Mouse (Mus musculus): Measurements from ENCODE around the gene Crybb1. TPM values are rescaled to one million over a fixed set of nuclear protein-coding genes. Genes with fewer than 3 reads are reported as not detected.

The Crybb1 gene
- total RNA-seq, 2 experiments from 2014 or later, result 2.0 to 3.0 TPM

DNA sequence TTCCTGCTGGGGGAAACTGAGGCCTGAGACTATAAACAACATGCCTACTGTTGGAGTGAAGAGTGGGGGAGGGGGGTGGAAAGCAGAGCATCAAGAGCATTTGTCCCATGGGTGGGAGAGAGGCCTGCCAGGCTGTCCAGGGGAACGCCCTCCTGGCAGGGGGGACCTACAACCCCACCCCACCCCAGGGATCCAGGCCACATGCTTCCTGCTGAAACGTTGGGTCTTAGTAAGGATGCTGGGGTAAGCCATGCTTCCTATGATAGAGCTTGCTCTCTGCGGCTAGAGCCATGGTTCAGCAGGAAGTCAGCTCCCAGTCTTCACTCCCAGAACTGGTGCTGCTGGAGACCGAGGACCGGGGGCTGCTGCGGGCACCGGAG is 28.6 kb downstream of the Crybb1 start:
- no peak for DNase-seq (ENCODE audit: low spot score in 2 of 2)

- DNase-seq (ENCODE audit: low spot score in 2 of 2), result no peak
Measured at GRCm38 (mm10) chr5:112285548-112286085, 30.0 kb downstream of the Crybb1 start.

- DNase-seq (ENCODE audit: low spot score in 2 of 2), result no peak
Measured at GRCm38 (mm10) chr5:112286608-112286983, 31.0 kb downstream of the Crybb1 start.

DNA sequence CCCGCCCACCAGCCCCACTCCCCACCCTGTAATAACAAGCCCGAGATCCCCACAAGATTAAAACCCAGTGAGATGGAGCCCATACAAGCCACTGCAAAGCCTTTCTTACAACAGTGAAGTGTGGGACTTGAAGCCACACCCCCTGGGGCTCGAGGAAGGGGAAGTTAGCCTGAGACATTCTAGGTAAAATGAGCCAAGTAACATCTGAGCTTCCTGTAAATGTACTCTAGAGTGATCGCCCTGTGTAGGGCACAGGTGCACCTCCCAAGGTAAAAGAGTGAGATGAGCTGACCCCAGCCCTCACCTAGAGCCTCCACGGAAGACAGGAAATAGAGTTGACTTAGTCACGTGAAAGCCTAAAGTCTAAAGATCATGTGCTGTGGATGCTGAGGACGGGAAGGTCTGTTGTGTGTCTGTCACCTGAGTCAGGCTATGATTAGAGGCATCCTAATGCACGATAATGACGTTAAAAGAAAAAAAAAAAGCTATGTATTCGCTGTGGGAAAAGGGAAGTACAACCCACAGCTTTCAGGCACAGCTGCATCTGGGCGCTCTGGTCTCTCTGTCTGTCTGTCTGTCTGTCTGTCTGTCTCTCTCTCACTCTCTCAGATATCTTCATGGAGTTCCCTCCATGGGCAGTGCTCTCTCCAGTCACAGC is 31.5 kb downstream of the Crybb1 start:
- no peak for DNase-seq (ENCODE audit: low spot score in 2 of 2)

DNA sequence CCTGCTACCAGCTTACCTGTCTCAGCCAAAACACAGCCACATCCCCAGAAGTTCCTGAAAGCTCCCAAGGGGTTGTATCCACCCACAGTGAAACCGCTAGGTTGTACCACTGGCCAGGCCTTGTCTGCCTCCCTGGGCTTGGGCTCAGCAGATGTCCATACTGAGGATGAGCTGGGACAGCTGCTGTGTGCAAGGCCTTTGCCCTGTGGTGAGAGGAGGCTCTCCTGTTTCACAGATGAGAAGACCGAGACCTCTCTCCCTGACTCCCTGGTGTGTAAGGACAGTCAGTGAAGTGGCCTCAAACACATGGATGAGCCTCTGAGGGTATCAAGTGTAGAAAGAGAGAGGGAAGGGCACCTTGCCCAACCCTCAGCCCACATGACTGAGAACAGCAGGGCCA is 32.0 kb downstream of the Crybb1 start:
- no peak for DNase-seq (ENCODE audit: low spot score in 2 of 2)

- DNase-seq (ENCODE audit: low spot score in 2 of 2), result no peak
Measured at GRCm38 (mm10) chr5:112288193-112289141, 32.9 kb downstream of the Crybb1 start.

DNA sequence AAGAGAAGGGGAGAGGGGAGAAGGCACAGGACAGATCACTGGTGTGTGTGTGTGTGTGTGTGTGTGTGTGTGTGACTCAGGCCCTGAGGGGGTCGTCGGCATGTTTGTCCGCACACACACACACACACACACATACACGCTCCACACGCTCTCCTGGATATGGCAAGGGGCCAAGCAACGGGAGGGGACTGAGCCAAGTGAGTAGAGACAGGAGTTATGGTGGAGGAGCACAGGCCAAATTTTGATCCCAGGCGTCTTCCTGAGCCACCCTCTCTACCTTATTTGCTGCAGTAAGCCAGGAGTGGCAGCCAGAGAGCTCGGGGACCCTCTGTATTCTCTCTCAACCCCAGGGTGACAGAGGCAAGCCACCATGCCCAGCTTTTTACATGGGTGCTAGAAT is 33.6 kb downstream of the Crybb1 start:
- DNase-seq (ENCODE audit: low spot score in 2 of 2), result no peak

GRCm38 (mm10) chr5:112289819-112290535 is 34.4 kb downstream of the Crybb1 start:
- DNase-seq (ENCODE audit: low spot score in 2 of 2), result no peak

- DNase-seq (ENCODE audit: low spot score in 2 of 2), result no peak
Measured at GRCm38 (mm10) chr5:112290536-112290880, 34.9 kb downstream of the Crybb1 start.

GRCm38 (mm10) chr5:112291866-112292265 is 36.3 kb downstream of the Crybb1 start:
- DNase-seq (ENCODE audit: low spot score in 2 of 2), result no peak

DNA sequence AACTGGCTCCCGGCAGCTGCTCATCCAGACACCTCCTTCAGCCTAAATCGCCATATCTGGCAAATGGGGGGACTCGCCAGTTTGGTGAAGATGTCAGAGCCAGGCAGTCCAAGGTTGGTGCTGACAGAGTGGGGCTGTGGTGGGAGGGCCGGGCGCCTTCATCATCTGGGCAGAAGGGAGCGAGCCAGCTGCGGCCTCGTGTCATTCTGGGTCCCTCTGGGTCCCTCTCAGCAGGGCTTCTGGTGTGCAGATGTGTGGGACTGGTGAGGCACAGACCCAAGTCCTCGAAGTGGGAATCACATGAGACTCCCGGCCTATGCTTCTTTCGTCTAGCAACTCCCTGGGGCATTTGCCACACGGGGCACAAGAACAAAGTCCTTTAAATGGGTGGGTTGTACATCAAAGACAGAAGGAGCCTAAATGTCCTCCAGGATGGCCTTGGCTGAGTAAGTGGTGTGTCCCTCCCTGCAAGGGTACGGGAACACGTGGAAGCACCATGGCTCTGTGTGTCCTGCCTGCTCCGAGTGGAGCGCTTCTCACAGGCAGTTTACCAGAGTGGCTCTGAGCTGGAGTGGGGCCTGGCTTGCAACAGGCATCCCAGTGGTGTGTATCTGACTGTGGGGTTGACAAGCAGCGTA is 36.8 kb downstream of the Crybb1 start:
- no peak for DNase-seq (ENCODE audit: low spot score in 2 of 2)

DNA sequence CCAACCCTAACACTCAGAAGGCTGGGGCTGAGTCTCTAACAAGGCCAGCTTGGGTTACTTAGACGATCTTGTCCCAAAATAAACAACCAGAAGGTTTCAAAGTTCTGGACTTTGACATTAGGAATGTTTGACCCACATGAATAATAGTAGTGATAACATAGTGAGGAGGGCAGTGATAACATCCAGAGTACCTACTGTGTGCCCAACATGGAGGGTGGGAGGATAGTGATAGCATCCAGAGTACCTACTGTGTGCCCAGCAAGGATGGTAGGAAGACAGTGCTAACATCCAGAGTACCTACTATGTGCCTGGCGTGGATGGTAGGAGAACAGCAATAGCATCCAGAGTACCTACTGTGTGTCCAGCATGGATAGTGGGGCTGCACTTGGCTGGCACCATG is 38.2 kb downstream of the Crybb1 start:
- DNase-seq (ENCODE audit: low spot score in 2 of 2), result no peak

DNA sequence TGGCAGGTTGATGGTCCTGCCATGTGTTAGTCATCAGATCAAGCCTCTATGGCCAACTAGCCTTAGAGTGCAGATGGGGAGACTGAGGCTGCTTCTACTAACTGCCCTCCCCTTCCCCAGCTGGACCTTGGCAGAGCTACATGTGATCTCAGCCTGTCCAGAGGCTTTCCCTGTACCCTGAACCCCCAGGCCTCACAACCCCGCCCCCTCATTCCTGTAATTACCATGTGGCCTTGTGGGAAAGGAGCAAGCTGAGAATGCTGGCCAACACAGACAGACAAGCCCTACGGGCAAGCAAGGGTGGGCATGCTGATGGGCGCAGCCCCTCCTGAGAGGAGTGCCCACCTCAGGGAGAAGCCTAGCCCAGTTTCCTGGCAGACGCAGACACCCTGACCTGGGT is 39.1 kb downstream of the Crybb1 start:
- no peak for DNase-seq (ENCODE audit: low spot score in 2 of 2)

- no peak for DNase-seq (ENCODE audit: low spot score in 2 of 2)
Measured at GRCm38 (mm10) chr5:112295162-112295561, 39.5 kb downstream of the Crybb1 start.

- DNase-seq (ENCODE audit: low spot score in 2 of 2), result no peak
Measured at GRCm38 (mm10) chr5:112295564-112295963, 39.9 kb downstream of the Crybb1 start.

DNA sequence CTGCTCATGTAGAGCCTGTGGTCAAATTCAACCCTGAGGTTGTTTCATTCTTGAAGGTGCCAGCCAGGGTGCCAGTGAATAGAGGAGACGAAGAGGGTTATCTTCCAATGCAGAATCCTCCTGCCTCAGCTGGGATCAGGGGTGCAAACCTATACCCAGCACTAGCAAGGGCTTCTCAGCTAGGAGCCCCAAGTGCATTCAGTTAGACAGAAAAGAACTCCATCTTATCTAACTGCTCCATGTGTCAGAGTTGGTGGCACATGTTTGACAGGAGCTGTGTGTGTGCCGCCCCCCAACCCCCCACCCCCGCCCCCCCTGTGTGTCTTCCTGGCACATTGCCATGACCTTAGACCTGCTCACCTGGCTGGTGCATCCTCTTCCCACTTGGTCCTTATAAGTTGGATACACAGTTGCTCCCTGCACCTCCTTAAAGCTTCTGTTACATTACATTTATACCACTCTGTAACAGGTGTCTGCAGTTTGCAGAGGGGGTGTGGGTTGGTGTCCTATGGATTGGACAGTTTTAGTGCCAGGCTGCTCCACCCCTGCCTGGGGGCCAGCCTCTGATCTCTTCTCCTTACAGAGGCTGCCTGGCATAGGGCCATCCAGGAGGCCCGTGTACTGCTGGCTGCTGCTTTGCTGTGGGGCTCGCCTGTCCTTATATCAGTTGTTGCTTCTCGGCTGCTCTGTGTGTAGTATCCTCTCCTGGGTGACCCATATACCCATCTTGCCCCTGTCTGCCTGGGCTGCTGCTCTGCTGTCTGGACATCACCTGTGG is 41.0 kb downstream of the Crybb1 start:
- DNase-seq (ENCODE audit: low spot score in 2 of 2), result no peak

DNA sequence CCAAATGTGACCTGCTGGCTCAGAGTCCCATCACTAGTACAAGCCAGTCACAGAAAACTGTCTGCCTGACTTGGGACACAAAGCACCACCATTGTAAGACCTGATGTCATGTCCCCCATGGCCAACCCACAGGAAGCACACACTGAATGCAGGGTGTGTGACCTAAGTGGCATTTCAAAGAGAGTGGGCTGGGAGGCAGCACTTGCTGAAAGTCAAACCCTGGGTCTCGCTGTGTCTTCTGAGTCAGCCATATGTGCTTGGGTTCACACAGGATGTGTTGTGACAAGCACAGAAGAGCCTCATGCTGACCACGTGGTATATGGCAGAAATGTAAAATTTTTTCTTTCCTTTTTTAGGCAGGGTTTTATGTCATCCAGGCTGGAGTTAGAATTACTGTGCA is 41.6 kb downstream of the Crybb1 start:
- no peak for DNase-seq (ENCODE audit: low spot score in 2 of 2)

DNA sequence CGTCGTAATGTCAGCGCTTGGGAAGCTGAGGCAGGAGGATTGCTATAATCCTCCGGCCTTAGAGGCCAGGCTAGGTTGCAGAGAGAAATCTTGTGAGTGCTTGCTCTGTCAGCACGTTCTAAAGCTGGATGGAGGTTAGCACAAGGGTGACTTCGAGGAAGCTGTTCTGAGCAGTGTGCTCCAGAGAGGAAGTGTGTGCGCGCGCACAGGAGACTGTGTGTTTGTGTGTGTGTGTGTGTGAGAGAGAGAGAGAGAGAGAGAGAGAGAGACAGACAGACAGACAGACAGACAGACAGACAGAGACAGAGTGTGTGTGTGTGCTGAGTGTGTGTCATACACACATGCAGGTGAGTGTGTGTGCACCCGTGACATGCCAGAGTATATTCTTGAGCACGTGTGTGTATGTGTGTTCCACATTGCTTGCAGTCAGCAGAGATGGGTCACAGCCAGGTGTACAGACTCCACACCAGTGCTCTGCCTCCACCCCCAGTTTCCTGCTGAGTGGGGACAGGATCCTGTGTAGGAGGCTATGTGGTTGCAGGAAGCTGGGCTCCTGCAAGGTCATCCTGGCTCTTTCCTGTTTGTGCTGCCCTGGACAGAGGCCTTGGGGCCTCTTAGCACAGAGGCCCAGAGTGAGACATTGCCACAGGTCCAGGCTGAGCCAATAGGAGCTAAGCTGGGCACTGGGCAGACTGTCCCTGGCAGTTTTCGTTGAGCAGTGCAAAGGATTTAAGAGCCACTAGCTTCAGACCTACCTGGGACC is 42.8 kb downstream of the Crybb1 start:
- DNase-seq (ENCODE audit: low spot score in 2 of 2), result peak in 1 of 2 experiments; percentile 46

DNA sequence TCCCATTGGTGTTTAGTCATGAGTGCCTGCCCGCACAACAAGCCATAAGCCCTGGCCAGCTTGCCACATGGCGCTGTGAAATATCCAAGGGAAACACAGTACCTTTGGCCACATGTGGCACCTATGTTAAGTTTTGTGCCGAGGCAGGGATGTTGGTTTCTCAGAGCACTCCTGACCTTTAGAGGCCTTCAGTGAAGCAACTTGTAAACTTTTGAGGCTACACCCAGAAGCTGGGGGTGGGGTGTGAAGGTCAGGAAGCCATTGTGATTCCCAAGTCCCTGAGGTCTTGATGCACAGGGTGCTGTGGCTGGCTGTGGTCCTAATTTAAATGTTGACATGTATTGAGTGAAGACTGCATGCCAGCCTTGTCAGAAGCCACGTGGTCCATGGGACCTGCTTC is 43.8 kb downstream of the Crybb1 start:
- DNase-seq (ENCODE audit: low spot score in 2 of 2), result no peak

DNA sequence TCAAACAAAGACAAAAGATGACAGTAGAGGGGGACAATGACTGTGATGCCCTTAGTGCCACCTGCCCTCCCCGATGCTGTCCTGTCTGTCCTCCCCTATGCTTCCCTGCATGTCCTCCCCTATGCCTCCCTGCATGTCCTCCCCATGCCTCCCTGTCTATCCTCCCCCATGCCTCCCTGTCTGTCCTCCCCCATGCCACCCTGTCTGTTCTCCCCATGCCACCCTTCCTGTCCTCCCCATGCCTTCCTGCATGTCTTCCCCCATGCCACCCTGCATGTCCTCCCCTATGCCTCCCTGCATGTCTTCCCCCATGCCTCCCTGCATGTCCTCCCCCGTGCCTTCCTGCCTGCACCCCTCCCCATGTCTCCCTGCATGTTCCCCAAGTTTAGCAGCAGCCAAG is 44.5 kb downstream of the Crybb1 start:
- DNase-seq (ENCODE audit: low spot score in 2 of 2), result no peak
